24 mouse cellular contexts compared by ENCODE assay signal in the genomic region with DNA sequence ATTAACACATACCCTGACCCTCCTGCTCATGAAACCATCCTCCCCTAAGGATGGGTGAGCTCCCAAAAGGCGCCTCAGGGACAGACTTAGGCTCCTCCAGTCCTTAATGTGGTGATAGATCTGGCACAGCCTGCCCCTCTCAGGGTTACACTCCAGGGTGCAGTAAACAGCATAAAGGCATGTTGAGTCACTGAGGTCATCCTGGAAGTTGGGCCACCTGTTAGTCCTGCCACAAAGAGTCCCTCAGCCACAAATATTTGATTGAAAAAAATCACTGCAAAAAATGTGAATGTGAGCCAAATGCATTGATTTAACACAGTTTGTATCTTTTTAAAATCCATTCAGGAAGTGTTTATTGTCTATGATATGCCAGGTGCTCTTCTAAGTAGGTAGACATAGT. TPM values are rescaled to one million over a fixed set of nuclear protein-coding genes. Genes with fewer than 3 reads are reported as not detected.
DNase-seq lines count a peak whose midpoint lies in the region; ATAC-seq and TF ChIP-seq lines count a peak whose summit lies in the region.
"Had no signal": no experiment of that assay in that cellular context is flagged by ENCODE, and none has a peak within 500 bp of the region (broad histone marks: within the 10 kb centered on the region; RNA-seq: fewer than 3 reads in every experiment).

No protein-coding gene starts in this region.

- no peaks in the 10 kb centered on the region for H3K36me3 ChIP-seq in midbrain, embryonic 11.5 days (ENCODE audit: control insufficient read depth, insufficient read depth, low read length)
- H3K36me3 ChIP-seq in midbrain, embryonic 10.5 days, result no peaks in the 10 kb centered on the region
- no peaks in the 10 kb centered on the region for H3K36me3 ChIP-seq in C2C12 (ENCODE audit: control insufficient read depth, insufficient read depth)
- H3K36me3 ChIP-seq in forebrain, embryonic 15.5 days, result no peaks in the 10 kb centered on the region
- H3K36me3 ChIP-seq: G1E had no signal

- DNase-seq in midbrain, embryonic 11.5 days (ENCODE audit: low spot score, missing footprints), result peak; percentile 8
- DNase-seq in midbrain, embryonic 10.5 days (ENCODE audit: low spot score), result no peak
- peak; percentile 70 for DNase-seq in Muller cell, postnatal 12 days (ENCODE audit: inconsistent ontology term)
- DNase-seq in adrenal gland, adult 8-10 months, result no peak
- DNase-seq: adrenal gland, adult 2 months; adrenal gland, postnatal 10 days; adrenal gland, postnatal 14 days; adrenal gland, postnatal 25 days; adrenal gland, postnatal 36 days; B cell, adult 2 months; cerebellum, adult 11 months; cerebellum, adult 11-12 months; cerebellum, adult 18-20 months; cerebellum, adult 2 months; cerebellum, adult 8-10 months; cerebellum, adult 9-10 months had no signal

- H3ac ChIP-seq in C2C12 (ENCODE audit: control insufficient read depth, insufficient read length, low read depth), result no peak overlapping the region

- no peaks in the 10 kb centered on the region for H3K79me3 ChIP-seq in C2C12 (ENCODE audit: low read depth)

- H3K9me3 ChIP-seq in midbrain, embryonic 11.5 days (ENCODE audit: control insufficient read depth, low read length), result no peaks in the 10 kb centered on the region
- no peaks in the 10 kb centered on the region for H3K9me3 ChIP-seq in midbrain, embryonic 10.5 days (replicated peaks)
- H3K9me3 ChIP-seq in forebrain, embryonic 15.5 days, result no peaks in the 10 kb centered on the region
- H3K9me3 ChIP-seq: G1E had no signal

- no peak overlapping the region for H3K9ac ChIP-seq in midbrain, embryonic 11.5 days (ENCODE audit: low read length)
- H3K9ac ChIP-seq in forebrain, embryonic 15.5 days (replicated peaks), result no peak overlapping the region

- H3K79me2 ChIP-seq in C2C12 (ENCODE audit: control insufficient read depth, insufficient read depth), result no peaks in the 10 kb centered on the region

- ATAC-seq in midbrain, embryonic 11.5 days (ENCODE audit: low FRiP score), result no peak
- ATAC-seq in forebrain, embryonic 15.5 days (replicated peaks), result no peak
- ATAC-seq: activated CD4-positive, CD25-positive, alpha-beta regulatory T cell, adult 4 months; CD4-positive, CD25-positive, alpha-beta regulatory T cell, adult 4 months; Patski had no signal

- H3K4me1 ChIP-seq in midbrain, embryonic 11.5 days (ENCODE audit: control insufficient read depth, insufficient read depth, low read length), result no peaks in the 10 kb centered on the region
- H3K4me1 ChIP-seq in midbrain, embryonic 10.5 days, result no peaks in the 10 kb centered on the region
- peaks cover 5% of the 10 kb centered on the region; the same call in 1 of the 2 replicates for H3K4me1 ChIP-seq in forebrain, embryonic 15.5 days

- no peak overlapping the region for H3K27ac ChIP-seq in midbrain, embryonic 11.5 days (ENCODE audit: low read depth, low read length)
- H3K27ac ChIP-seq in midbrain, embryonic 10.5 days (replicated peaks), result no peak overlapping the region
- no peak overlapping the region for H3K27ac ChIP-seq in forebrain, embryonic 15.5 days (replicated peaks)

- TF ChIP-seq CTCF in C2C12 (IDR thresholded peaks at IDR 0.05; ENCODE audit: control insufficient read depth, insufficient read depth, insufficient read length), result no peak

- no peak overlapping the region for H3K4me2 ChIP-seq in midbrain, embryonic 11.5 days
- H3K4me2 ChIP-seq in forebrain, embryonic 15.5 days (replicated peaks), result no peak overlapping the region

- no peaks in the 10 kb centered on the region for H3K27me3 ChIP-seq in midbrain, embryonic 11.5 days (ENCODE audit: control insufficient read depth, insufficient read depth, low read length)
- no peaks in the 10 kb centered on the region for H3K27me3 ChIP-seq in midbrain, embryonic 10.5 days (ENCODE audit: low read depth, poor library complexity, severe bottlenecking)
- no peaks in the 10 kb centered on the region for H3K27me3 ChIP-seq in C2C12 (ENCODE audit: control insufficient read depth, insufficient read depth, insufficient read length)
- H3K27me3 ChIP-seq in forebrain, embryonic 15.5 days, result no peaks in the 10 kb centered on the region

- no peak overlapping the region for H3K4me3 ChIP-seq in midbrain, embryonic 11.5 days (ENCODE audit: low read depth, low read length)
- no peak overlapping the region for H3K4me3 ChIP-seq in midbrain, embryonic 10.5 days
- H3K4me3 ChIP-seq in C2C12 (ENCODE audit: insufficient read depth, poor library complexity, severe bottlenecking), result no peak overlapping the region
- H3K4me3 ChIP-seq in forebrain, embryonic 15.5 days, result no peak overlapping the region

- 52% methylated on average over 1 of the region's 1 CpGs for WGBS in midbrain, embryonic 11.5 days
- WGBS in midbrain, embryonic 10.5 days, result 70% methylated on average over 1 of the region's 1 CpGs
- 74% methylated on average over 1 of the region's 1 CpGs for WGBS in forebrain, embryonic 15.5 days

TF ChIP-seq in C2C12, 6 proteins besides CTCF, POLR2A, EP300 and RAD21:
- TF ChIP-seq MYOD1 (IDR thresholded peaks at IDR 0.05; ENCODE audit: control insufficient read depth, insufficient read length, low read depth) (peak; percentile 57), USF1 (IDR thresholded peaks at IDR 0.05; ENCODE audit: low read depth) (no peak), MAX (IDR thresholded peaks at IDR 0.05) (no peak)

RNA-seq across cellular contexts. Expression of a gene that starts 45.9 kb away (rescaled TPM):
- polyA plus RNA-seq in midbrain, embryonic 11.5 days (2014; fragmentation: Nextera tagmentation; extraction: Ambion mirVana), result 0.64 and 0.90 TPM in 2 replicates
- polyA plus RNA-seq in midbrain, embryonic 10.5 days (2016; fragmentation: Nextera tagmentation; extraction: Ambion mirVana), result 0.59 and 0.75 TPM in 2 replicates
- polyA plus RNA-seq in C2C12 (2012; fragmentation: generic; extraction: Trizol), result not detected
- 1 to 10 TPM in 2 of 4 experiments, under 1 TPM in 2; 0.65 to 1.3 (median 0.95) TPM for total RNA-seq in adrenal gland, adult 8-10 months (2022)
- polyA plus RNA-seq in forebrain, embryonic 15.5 days (2015; fragmentation: Nextera tagmentation; extraction: Ambion mirVana), result 5.5 and 6.1 TPM in 2 replicates
- total RNA-seq: CH12.LX, MEL had no signal
- polyA plus RNA-seq: activated CD4-positive, CD25-positive, alpha-beta regulatory T cell, adult 4 months; CD4-positive, CD25-positive, alpha-beta regulatory T cell, adult 4 months; G1E; Patski had no signal

Comparison
In these comparisons a context has a peak if more than half of its experiments do, and no peak if none do; other contexts are left out.
1. DNase-seq: peak in midbrain, embryonic 11.5 days (single experiment) and Muller cell, postnatal 12 days (single experiment); none in midbrain, embryonic 10.5 days (single experiment) and adrenal gland, adult 8-10 months (single experiment).